Mouse (Mus musculus) lung, postnatal 36 days (tissue): ENCODE data around the gene Mylpf.

Source experiments
- DNase-seq: peaks from one replicate; pipeline ENCODE4 v3.0.0; 2022; ENCODE audit warnings: mixed read lengths

The Mylpf gene

DNA sequence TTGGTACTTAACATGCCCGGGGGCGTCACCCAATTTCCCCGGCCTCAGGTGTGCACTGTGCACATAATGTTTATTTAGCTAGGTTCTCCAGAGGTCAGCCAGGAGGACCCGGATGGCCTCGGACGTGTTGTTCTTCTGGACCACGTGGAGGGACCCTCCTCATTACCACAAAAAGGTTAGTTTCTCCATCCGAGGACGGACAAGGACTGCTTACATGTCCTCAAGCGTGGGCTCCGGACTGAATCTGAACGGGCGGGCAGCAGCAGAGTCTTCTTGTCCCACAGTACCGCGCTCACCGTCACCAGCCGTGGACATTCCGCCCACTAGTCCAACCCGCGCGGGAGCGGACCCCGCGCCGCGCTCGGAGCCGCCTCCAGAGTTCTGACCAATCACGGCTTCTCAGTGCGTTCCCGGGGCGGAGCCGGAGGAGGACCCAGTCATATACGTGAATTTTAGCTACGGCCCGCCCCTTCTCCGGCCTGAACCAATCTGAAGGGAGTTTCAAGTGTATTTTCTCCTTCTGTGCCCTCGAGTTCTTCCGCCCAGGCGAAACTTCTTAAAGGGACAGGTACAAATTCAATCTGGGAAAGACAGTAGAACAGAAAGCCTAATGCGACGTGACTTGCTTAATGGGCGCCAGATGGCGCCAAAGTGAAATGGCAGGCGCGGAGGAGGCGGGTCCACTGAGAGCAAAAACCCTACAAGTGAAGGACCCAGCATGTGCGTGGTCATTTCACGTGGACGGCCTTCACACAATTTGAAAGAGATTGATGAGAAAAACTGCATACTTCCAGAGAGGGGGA is 51.8 kb downstream of the Mylpf start, which contains the start of gene Dctpp1:
Gene Dctpp1 (minus strand): TSS at position 401 of the 803 bp plus-strand sequence.
- peak; percentile 100 for DNase-seq

DNA sequence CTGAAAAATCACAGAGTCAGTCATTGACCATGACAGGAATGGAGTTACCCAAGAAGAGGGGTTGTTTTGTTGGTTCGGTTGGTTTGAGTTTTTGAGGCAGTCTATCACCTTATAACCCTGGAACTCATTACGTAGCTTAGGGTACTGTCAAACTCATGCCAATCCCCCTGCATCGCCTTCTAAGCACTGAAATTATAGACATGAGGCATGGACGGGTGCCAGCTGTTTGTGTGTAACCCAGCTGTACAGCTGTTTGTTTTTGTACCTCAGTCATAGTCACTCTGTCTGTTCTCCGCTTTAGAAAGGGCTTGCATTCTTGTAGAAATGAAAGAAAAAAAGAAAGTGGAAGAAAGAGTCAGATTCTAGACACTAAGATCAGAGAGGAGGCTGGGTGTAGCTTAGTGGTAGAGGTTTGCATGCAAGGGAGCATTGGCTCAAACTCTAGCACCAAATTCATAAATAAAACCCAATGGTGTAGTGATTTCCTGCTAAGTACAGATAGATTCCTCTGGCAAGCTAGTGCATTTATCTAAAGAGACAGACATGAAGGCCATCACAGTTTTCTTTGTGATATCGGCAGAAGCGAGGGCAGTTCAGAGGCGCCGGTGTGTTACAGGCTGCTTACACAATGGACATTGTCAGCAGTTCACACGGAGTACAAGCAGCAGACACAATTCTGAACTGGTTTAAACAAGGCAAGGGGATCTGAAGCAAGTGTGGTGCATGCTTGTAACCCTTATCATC is 53.7 kb downstream of the Mylpf start:
- DNase-seq = no peak

DNA sequence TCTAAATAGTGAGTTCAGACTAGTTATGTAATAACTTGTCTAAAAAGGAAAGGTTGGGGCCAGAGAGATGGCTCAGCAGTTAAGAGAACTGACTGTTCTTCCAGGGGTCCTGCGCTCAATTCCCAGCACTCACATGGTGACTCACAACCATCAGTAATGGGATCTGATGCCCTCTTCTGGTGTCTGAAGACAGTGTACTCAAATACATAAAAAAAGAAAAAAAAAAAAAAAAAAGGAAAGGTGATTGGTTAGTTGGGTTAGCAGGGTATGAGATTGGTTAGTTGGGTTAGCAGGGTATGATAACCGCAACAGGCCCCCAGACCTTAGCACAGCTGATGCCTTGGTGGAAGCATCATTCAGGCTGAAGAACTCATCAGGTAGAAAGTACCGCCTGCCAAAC is 54.8 kb downstream of the Mylpf start:
- no peak for DNase-seq
